Mouse (Mus musculus): Measurements from ENCODE around the gene Klra4. TPM values are rescaled to one million over a fixed set of nuclear protein-coding genes. Genes with fewer than 3 reads are reported as not detected.
"Not testable (repeated sequence)": the region's sequence is repeated elsewhere in the genome, so short reads cannot be mapped to it uniquely, and the experiment has no call there.

The Klra4 gene
- not detected in 2 replicates for total RNA-seq (2012; rRNA removed)

- H3K36me3 ChIP-seq (ENCODE audit: control insufficient read depth, insufficient read depth, low read length, poor library complexity, severe bottlenecking); H3K9me3 ChIP-seq (ENCODE audit: control insufficient read depth, insufficient read depth, low read depth, low read length); H3K4me1 ChIP-seq (ENCODE audit: control insufficient read depth in 2 of 2, insufficient read depth in 2 of 2, low read length in 2 of 2, poor library complexity in 1 of 2); H3K4me3 ChIP-seq (ENCODE audit: insufficient read depth in 1 of 2, low read depth in 1 of 2, low read length in 2 of 2, poor library complexity in 1 of 2, severe bottlenecking in 1 of 2); H3K9ac ChIP-seq (ENCODE audit: insufficient read depth, low read depth, low read length, poor library complexity, severe bottlenecking); H3K27ac ChIP-seq (ENCODE audit: insufficient read depth, low read depth, low read length, poor library complexity, severe bottlenecking); DNase-seq (ENCODE audit: low read depth, low spot score): not testable (repeated sequence)
- in situ Hi-C loops (cut with MboI; ENCODE audit: low sequenced_read_pairs in 2 of 2, unreplicated experiment in 2 of 2): loop anchor here in 1 of 2 experiments (10.0 kb wide), 1 partner anchor 82 kb away; no protein-coding TSS in a partner anchor
Observed at GRCm38 (mm10) chr6:130067171-130067570, at the start of gene Klra4. Gene Klra4 (minus strand): TSS chr6:130067271.

- DNase-seq (ENCODE audit: low read depth, low spot score): no peak
- Histone ChIP-seq H3K36me3 (ENCODE audit: control insufficient read depth, insufficient read depth, low read length, poor library complexity, severe bottlenecking) (no peaks in the 10 kb centered on the region), H3K4me1 (ENCODE audit: control insufficient read depth in 2 of 2, insufficient read depth in 2 of 2, low read length in 2 of 2, poor library complexity in 1 of 2) (no peaks in the 10 kb centered on the region), H3K4me3 (ENCODE audit: insufficient read depth in 1 of 2, low read depth in 1 of 2, low read length in 2 of 2, poor library complexity in 1 of 2, severe bottlenecking in 1 of 2) (no peak overlapping the region), H3K9ac (ENCODE audit: insufficient read depth, low read depth, low read length, poor library complexity, severe bottlenecking) (no peak overlapping the region), H3K27ac (ENCODE audit: insufficient read depth, low read depth, low read length, poor library complexity, severe bottlenecking) (no peak overlapping the region), H3K9me3 (ENCODE audit: control insufficient read depth, insufficient read depth, low read depth, low read length) (no peaks in the 10 kb centered on the region)
- in situ Hi-C loops (cut with MboI; ENCODE audit: low sequenced_read_pairs in 2 of 2, unreplicated experiment in 2 of 2): no loop called here
- no peak for TF ChIP-seq CHD2 (IDR thresholded peaks at IDR 0.05; ENCODE audit: low read depth, low read length)
- TF ChIP-seq HCFC1 (IDR thresholded peaks at IDR 0.05; ENCODE audit: borderline replicate concordance, insufficient read depth, low read length): no peak
- no peak for TF ChIP-seq ZC3H11A (IDR thresholded peaks at IDR 0.05; ENCODE audit: borderline replicate concordance, low read depth, low read length)
Observed at GRCm38 (mm10) chr6:130110485-130110884, 43.4 kb upstream of the Klra4 start.

- H3K4me3 ChIP-seq (ENCODE audit: insufficient read depth in 1 of 2, low read depth in 1 of 2, low read length in 2 of 2, poor library complexity in 1 of 2, severe bottlenecking in 1 of 2); H3K36me3 ChIP-seq (ENCODE audit: control insufficient read depth, insufficient read depth, low read length, poor library complexity, severe bottlenecking); H3K27ac ChIP-seq (ENCODE audit: insufficient read depth, low read depth, low read length, poor library complexity, severe bottlenecking); H3K9me3 ChIP-seq (ENCODE audit: control insufficient read depth, insufficient read depth, low read depth, low read length); H3K9ac ChIP-seq (ENCODE audit: insufficient read depth, low read depth, low read length, poor library complexity, severe bottlenecking); DNase-seq (ENCODE audit: low read depth, low spot score); H3K4me1 ChIP-seq (ENCODE audit: control insufficient read depth in 2 of 2, insufficient read depth in 2 of 2, low read length in 2 of 2, poor library complexity in 1 of 2): not testable (repeated sequence)
- in situ Hi-C loops (cut with MboI; ENCODE audit: low sequenced_read_pairs in 2 of 2, unreplicated experiment in 2 of 2): loop anchor here in 1 of 2 experiments (10.0 kb wide), 1 partner anchor 212 kb away; no protein-coding TSS in a partner anchor
Observed at GRCm38 (mm10) chr6:130102743-130103142, 35.7 kb upstream of the Klra4 start.

DNA sequence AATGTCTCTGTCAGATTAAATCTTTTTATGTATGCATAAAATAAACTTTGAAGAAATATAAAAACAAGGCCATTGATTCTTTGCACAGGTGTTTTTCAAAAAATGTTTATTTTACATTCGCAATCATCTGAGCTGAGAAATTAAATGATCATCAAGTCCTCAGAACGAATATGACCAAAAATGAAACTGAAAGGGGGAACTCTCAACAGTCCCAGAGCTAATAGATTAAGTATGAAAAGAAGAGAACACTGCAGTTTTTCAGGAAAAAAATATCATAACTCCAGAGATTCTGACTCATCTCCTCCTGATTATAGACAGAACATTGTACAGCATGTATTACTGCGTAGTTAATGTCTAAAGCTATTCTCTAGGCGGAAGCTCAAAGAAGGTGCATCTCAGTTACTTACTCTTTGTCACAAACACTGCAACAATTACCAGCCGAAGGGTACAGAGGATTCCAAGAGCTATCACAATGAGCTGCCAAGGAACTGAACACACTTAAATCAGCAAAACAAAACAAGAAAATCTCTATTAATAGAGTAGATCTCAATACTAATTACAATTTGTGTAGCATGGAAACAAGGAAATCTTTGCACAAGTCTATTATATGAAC is 25.4 kb upstream of the Klra4 start:
- Histone ChIP-seq H3K4me3 (ENCODE audit: insufficient read depth in 1 of 2, low read depth in 1 of 2, low read length in 2 of 2, poor library complexity in 1 of 2, severe bottlenecking in 1 of 2) (no peak overlapping the region), H3K9ac (ENCODE audit: insufficient read depth, low read depth, low read length, poor library complexity, severe bottlenecking) (no peak overlapping the region), H3K4me1 (ENCODE audit: control insufficient read depth in 2 of 2, insufficient read depth in 2 of 2, low read length in 2 of 2, poor library complexity in 1 of 2) (no peaks in the 10 kb centered on the region), H3K27ac (ENCODE audit: insufficient read depth, low read depth, low read length, poor library complexity, severe bottlenecking) (no peak overlapping the region), H3K36me3 (ENCODE audit: control insufficient read depth, insufficient read depth, low read length, poor library complexity, severe bottlenecking) (no peaks in the 10 kb centered on the region), H3K9me3 (ENCODE audit: control insufficient read depth, insufficient read depth, low read depth, low read length) (no peaks in the 10 kb centered on the region)
- DNase-seq (ENCODE audit: low read depth, low spot score): no peak
- TF ChIP-seq CHD2 (IDR thresholded peaks at IDR 0.05; ENCODE audit: low read depth, low read length): no peak
- no peak for TF ChIP-seq HCFC1 (IDR thresholded peaks at IDR 0.05; ENCODE audit: borderline replicate concordance, insufficient read depth, low read length)
- TF ChIP-seq ZC3H11A (IDR thresholded peaks at IDR 0.05; ENCODE audit: borderline replicate concordance, low read depth, low read length): no peak
- TF ChIP-seq ZNF384 (IDR thresholded peaks at IDR 0.05; ENCODE audit: low read depth, low read length): no peak
- no peak for TF ChIP-seq MAFK (IDR thresholded peaks at IDR 0.05; ENCODE audit: insufficient read depth, low read depth, low read length)
- in situ Hi-C loops (cut with MboI; ENCODE audit: low sequenced_read_pairs in 2 of 2, unreplicated experiment in 2 of 2): no loop called here

DNA sequence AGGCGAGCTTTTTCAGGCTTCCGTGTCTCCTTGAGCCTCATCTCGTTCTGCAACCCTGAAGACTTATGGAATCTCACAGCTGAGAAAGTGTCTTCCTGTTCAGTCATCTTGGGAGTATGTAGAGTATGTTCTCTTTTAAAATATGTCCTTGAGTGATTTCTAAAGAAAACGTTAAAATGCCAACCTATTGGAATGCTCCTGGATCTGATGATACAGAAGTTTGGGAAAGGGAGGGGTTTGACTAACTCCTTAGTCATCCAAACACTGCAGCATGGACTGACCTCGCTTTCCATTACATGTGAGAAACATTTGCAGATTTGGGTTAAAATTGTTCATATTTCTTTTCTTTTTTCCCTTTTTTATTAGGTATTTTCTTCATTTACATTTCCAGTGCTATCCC is 1.9 kb downstream of the Klra4 start:
- in situ Hi-C loops (cut with MboI; ENCODE audit: low sequenced_read_pairs in 2 of 2, unreplicated experiment in 2 of 2): loop anchor here in 1 of 2 experiments (10.0 kb wide), 1 partner anchor 80 kb away; no protein-coding TSS in a partner anchor
- Histone ChIP-seq H3K27ac (ENCODE audit: insufficient read depth, low read depth, low read length, poor library complexity, severe bottlenecking) (no peak overlapping the region), H3K9ac (ENCODE audit: insufficient read depth, low read depth, low read length, poor library complexity, severe bottlenecking) (no peak overlapping the region), H3K4me3 (ENCODE audit: insufficient read depth in 1 of 2, low read depth in 1 of 2, low read length in 2 of 2, poor library complexity in 1 of 2, severe bottlenecking in 1 of 2) (no peak overlapping the region), H3K9me3 (ENCODE audit: control insufficient read depth, insufficient read depth, low read depth, low read length) (no peaks in the 10 kb centered on the region; the same call in 1 of the 2 replicates), H3K4me1 (ENCODE audit: control insufficient read depth in 2 of 2, insufficient read depth in 2 of 2, low read length in 2 of 2, poor library complexity in 1 of 2) (no peaks in the 10 kb centered on the region), H3K36me3 (ENCODE audit: control insufficient read depth, insufficient read depth, low read length, poor library complexity, severe bottlenecking) (no peaks in the 10 kb centered on the region)
- no peak for DNase-seq (ENCODE audit: low read depth, low spot score)
- TF ChIP-seq ZNF384 (IDR thresholded peaks at IDR 0.05; ENCODE audit: low read depth, low read length) (no peak), MAFK (IDR thresholded peaks at IDR 0.05; ENCODE audit: insufficient read depth, low read depth, low read length) (no peak), HCFC1 (IDR thresholded peaks at IDR 0.05; ENCODE audit: borderline replicate concordance, insufficient read depth, low read length) (no peak), ZC3H11A (IDR thresholded peaks at IDR 0.05; ENCODE audit: borderline replicate concordance, low read depth, low read length) (no peak), CHD2 (IDR thresholded peaks at IDR 0.05; ENCODE audit: low read depth, low read length) (no peak)

GRCm38 (mm10) chr6:130035146-130035545 is 31.9 kb downstream of the Klra4 start:
- H3K4me3 ChIP-seq (ENCODE audit: insufficient read depth in 1 of 2, low read depth in 1 of 2, low read length in 2 of 2, poor library complexity in 1 of 2, severe bottlenecking in 1 of 2); H3K9me3 ChIP-seq (ENCODE audit: control insufficient read depth, insufficient read depth, low read depth, low read length); H3K9ac ChIP-seq (ENCODE audit: insufficient read depth, low read depth, low read length, poor library complexity, severe bottlenecking); H3K27ac ChIP-seq (ENCODE audit: insufficient read depth, low read depth, low read length, poor library complexity, severe bottlenecking); DNase-seq (ENCODE audit: low read depth, low spot score); H3K36me3 ChIP-seq (ENCODE audit: control insufficient read depth, insufficient read depth, low read length, poor library complexity, severe bottlenecking); H3K4me1 ChIP-seq (ENCODE audit: control insufficient read depth in 2 of 2, insufficient read depth in 2 of 2, low read length in 2 of 2, poor library complexity in 1 of 2): not testable (repeated sequence)
- in situ Hi-C loops (cut with MboI; ENCODE audit: low sequenced_read_pairs in 2 of 2, unreplicated experiment in 2 of 2): loop anchor here in 1 of 2 experiments (10.0 kb wide), 1 partner anchor 160 kb away; the partner anchor contains the start of gene Klra17

DNA sequence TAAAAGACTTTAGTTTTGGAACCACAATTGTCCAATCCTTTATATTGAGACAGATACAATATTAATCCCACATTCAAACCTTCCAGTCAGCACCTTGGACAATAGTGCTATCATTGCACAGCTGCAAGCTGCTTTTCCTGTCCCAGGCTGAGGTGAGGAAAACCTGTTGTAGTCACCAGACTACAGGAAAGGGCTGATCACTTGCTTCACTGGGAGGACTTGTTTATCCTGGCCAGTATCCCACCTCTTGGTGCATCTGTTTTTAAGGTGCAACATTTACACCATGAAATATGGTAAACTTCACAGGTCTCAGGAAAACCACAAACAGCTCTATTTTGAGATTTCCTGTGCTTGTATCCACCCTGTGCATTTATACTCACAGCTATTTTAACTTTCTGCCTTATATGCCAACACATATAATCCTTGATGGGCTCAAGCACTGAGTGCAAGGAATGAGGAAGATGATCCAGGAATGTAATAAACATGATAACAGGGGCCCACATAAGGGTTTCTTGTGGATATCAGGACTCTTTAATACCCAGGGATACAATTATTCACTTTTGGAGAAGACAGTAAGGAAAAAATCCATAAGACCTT is 35.5 kb downstream of the Klra4 start:
- H3K4me3 ChIP-seq (ENCODE audit: insufficient read depth in 1 of 2, low read depth in 1 of 2, low read length in 2 of 2, poor library complexity in 1 of 2, severe bottlenecking in 1 of 2); H3K9me3 ChIP-seq (ENCODE audit: control insufficient read depth, insufficient read depth, low read depth, low read length); H3K27ac ChIP-seq (ENCODE audit: insufficient read depth, low read depth, low read length, poor library complexity, severe bottlenecking); H3K9ac ChIP-seq (ENCODE audit: insufficient read depth, low read depth, low read length, poor library complexity, severe bottlenecking); H3K4me1 ChIP-seq (ENCODE audit: control insufficient read depth in 2 of 2, insufficient read depth in 2 of 2, low read length in 2 of 2, poor library complexity in 1 of 2); H3K36me3 ChIP-seq (ENCODE audit: control insufficient read depth, insufficient read depth, low read length, poor library complexity, severe bottlenecking); DNase-seq (ENCODE audit: low read depth, low spot score): not testable (repeated sequence)
- in situ Hi-C loops (cut with MboI; ENCODE audit: low sequenced_read_pairs in 2 of 2, unreplicated experiment in 2 of 2): loop anchor here in 1 of 2 experiments (5.0 to 10.0 kb wide), 2 partner anchors 119 to 157 kb away; partner anchors contain the start of gene Klra17
